Mouse (Mus musculus) embryonic facial prominence, embryonic 12.5 days (tissue): ENCODE measurements around the gene Hdac11. TPM values are rescaled to one million over a fixed set of nuclear protein-coding genes. Genes with fewer than 3 reads are reported as not detected.

Source experiments
- polyA plus RNA-seq: library from polyadenylated mRNA; unstranded; fragments of >200 nt; fragmentation: Nextera tagmentation; extraction: Ambion mirVana; gene quantifications from 2 replicates; pipeline ENCODE4 v1.2.1, GENCODE M21; 2016

Hdac11 gene
- polyA plus RNA-seq, 1 experiment from 2014 or later, result 16.7 TPM

Other genes starting within 250 kb of the Hdac11 start
- 11.0 and 11.7 TPM in 2 replicates for gene Iqsec1, start 168.0 kb upstream of the Hdac11 start, polyA plus RNA-seq
- gene Nup210, start 39.8 kb upstream of the Hdac11 start, polyA plus RNA-seq, result 9.5 and 9.7 TPM in 2 replicates
- 179 and 200 TPM in 2 replicates for gene Fbln2, start 55.8 kb downstream of the Hdac11 start, polyA plus RNA-seq